Mouse (Mus musculus): ENCODE data around the gene Tmem238l. TPM values are rescaled to one million over a fixed set of nuclear protein-coding genes. Genes with fewer than 3 reads are reported as not detected.

Gene Tmem238l
- total RNA-seq, 4 experiments from 2014 or later: not detected

DNA sequence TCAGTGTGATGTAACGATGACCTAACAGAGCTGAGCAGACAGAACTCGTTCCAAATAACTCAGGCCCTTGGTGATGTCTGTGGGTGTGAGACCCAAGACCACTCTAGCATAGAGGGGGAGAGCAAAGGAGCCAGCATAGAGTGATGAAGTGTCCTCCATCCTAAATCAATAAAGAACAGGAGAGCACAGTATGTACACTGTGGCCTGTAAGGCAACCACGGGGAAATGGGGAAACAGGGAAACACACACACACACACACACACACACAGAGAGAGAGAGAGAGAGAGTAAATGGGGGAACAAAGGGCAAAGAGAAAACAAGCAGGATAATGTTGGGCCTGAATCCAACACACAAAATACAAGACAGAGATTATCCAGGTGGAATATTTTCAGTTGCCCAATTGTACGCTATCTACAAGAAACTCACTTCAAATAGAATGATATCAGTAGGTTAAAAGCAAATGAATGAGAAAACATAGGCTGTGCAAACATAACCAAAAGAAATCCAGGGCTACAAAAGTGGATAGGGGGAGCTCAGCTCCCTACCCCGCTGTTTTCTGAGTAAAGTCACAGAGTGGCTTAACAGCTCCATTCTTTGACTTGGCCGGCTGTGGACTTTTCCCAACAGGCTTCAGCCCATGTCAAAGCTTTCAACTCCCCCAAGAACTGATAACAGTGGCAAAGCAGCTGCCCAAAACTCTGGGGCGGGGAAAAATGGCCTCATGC is 19.3 kb downstream of the Tmem238l start:
- DNase-seq (ENCODE audit: low spot score in 2 of 2): no peak

- no peak for DNase-seq (ENCODE audit: low spot score in 2 of 2)
Observed at GRCm38 (mm10) chr11:66981336-66982115, 25.1 kb downstream of the Tmem238l start.

- no peak for DNase-seq (ENCODE audit: low spot score in 2 of 2)
Observed at GRCm38 (mm10) chr11:66982794-66983193, 26.4 kb downstream of the Tmem238l start.

GRCm38 (mm10) chr11:66983422-66984164 is 27.2 kb downstream of the Tmem238l start:
- DNase-seq (ENCODE audit: low spot score in 2 of 2): no peak

GRCm38 (mm10) chr11:66984165-66985135 is 28.0 kb downstream of the Tmem238l start:
- peak in 1 of 2 experiments; percentile 80 for DNase-seq (ENCODE audit: low spot score in 2 of 2)

DNA sequence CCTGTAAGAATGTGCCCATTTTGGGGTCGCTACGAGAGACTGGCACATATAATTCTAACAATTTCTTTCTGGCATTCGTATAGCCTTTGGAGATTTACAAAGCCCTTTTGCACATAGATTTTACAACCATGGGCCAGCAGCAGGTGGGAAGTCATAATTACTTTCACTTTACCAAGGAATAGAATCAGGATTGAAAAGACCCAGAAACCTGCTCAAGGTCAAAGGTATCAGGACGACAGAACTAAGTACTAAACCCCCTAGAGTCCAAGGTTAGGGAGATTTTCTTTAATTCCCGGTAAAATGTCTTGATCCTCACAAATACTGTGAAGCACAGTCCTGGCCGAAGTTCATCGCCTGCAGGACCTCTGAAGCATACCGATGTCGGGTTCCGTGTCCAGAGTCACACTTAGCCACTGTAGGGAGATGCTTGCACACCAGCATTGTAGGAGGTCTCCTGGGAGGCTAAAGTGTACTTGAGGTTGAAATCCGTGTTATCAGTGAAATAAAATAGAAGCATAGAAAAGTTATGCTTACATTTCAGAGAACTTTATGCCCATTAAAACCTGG is 28.8 kb downstream of the Tmem238l start:
- DNase-seq (ENCODE audit: low spot score in 2 of 2): no peak

- no peak for DNase-seq (ENCODE audit: low spot score in 2 of 2)
Observed at GRCm38 (mm10) chr11:66992150-66992549, 35.7 kb downstream of the Tmem238l start.

DNA sequence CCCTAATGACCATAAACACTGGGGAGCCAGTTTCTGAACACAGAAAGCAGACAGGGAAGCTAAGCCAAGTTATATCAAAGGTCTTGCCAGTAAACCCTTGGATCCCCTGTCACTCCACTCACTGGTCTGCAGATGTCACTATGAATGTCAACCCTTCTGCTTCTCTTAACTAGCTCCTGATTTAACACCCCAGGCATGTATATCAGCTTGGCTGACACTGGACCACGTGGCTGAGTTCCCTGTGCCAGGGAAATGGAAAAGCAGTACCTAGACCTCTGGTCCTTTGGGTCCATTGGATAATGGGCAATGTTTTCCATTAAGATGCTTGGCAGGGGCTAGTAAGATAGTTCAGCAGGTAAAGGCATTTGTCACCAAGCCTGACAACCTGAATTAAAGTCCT is 37.2 kb downstream of the Tmem238l start:
- no peak for DNase-seq (ENCODE audit: low spot score in 2 of 2)

DNA sequence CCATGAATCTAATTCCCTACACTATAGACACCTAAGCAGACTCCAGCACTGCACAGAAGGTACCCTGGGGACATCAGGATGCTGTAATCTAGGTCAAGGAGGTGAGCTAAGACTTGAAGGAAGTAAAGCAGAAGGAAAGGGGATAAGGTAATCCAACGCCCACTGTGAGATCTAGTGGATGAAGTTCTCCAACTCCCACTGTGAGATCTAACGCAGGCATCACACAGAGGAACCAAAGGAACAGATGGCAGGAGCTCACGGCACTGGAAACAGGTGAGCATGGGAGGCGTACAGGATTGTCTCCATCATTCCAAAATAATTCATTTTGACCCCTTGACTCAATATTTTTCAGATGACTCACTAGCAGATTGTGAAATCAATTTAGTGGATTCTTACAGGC is 40.0 kb downstream of the Tmem238l start:
- DNase-seq (ENCODE audit: low spot score in 2 of 2): no peak

- no peak for DNase-seq (ENCODE audit: low spot score in 2 of 2)
Observed at GRCm38 (mm10) chr11:66998467-66999403, 42.3 kb downstream of the Tmem238l start.

- no peak for DNase-seq (ENCODE audit: low spot score in 2 of 2)
Observed at GRCm38 (mm10) chr11:67000671-67001070, 44.2 kb downstream of the Tmem238l start.

GRCm38 (mm10) chr11:67001717-67002116 is 45.3 kb downstream of the Tmem238l start:
- DNase-seq (ENCODE audit: low spot score in 2 of 2): no peak

GRCm38 (mm10) chr11:67002911-67003310 is 46.5 kb downstream of the Tmem238l start:
- DNase-seq (ENCODE audit: low spot score in 2 of 2): no peak

DNA sequence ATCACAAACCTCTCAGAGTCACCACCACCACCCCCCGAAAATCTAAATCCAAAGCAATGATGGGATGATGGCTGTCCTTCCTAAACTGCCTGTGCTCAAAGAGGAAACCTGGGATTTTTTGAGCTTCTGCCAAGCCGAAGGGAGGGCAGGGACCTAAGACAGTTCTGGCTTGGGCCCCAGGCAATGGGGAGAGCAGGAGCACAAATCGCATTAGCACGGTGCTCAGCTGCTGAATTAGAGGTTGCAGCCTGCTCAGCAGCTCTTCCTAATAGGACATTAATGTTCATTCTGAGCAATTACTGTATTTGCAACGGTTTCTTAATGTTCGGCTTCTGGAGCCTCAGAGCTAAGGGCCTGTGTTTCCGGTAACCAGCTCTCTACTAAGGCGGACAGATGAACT is 51.5 kb downstream of the Tmem238l start:
- no peak for DNase-seq (ENCODE audit: low spot score in 2 of 2)

DNA sequence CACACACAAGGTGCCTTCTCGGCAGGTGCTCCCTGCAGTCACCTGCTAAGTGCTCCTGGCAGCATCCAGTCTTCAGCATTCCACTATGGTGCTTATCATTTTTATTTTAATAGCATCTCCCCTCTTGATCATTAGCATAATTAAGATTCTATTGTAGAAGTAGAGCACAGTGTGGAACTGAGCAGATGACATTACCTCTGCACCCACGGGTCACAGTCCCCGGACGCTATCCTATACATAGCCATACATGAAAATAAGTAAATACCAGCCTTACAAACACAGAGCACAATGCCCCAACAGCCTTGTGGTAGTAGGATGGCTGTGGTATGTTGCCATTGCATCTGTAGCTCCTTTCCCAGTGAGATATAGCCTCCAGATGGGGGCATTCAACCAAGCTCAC is 52.1 kb downstream of the Tmem238l start:
- DNase-seq (ENCODE audit: low spot score in 2 of 2): no peak

GRCm38 (mm10) chr11:67010430-67010829 is 54.0 kb downstream of the Tmem238l start:
- DNase-seq (ENCODE audit: low spot score in 2 of 2): no peak

- DNase-seq (ENCODE audit: low spot score in 2 of 2): no peak
Observed at GRCm38 (mm10) chr11:67011635-67012034, 55.2 kb downstream of the Tmem238l start.

Measured in layer of hippocampus, adult 8-10 months (tissue).